Mouse (Mus musculus): ENCODE measurements around the gene Ap1s1. TPM values are rescaled to one million over a fixed set of nuclear protein-coding genes. Genes with fewer than 3 reads are reported as not detected.

Ap1s1 gene
- polyA plus RNA-seq, 1 experiment from 2014 or later = 136 TPM

- Histone ChIP-seq H3K4me2 (ENCODE audit: low read depth, low read length) (peak overlapping the region; percentile 16; the same call in 1 of the 2 replicates), H3K4me1 (ENCODE audit: control insufficient read depth, insufficient read depth, low read length) (no peaks in the 10 kb centered on the region), H3K27ac (replicated peaks; ENCODE audit: low read depth, low read length) (no peak overlapping the region), H3K9me3 (ENCODE audit: control insufficient read depth, low read length) (no peaks in the 10 kb centered on the region), H3K4me3 (ENCODE audit: low read depth, low read length) (no peak overlapping the region), H3K9ac (ENCODE audit: low read depth, low read length) (no peak overlapping the region), H3K36me3 (ENCODE audit: control insufficient read depth, insufficient read depth, low read length) (no peaks in the 10 kb centered on the region), H3K27me3 (replicated peaks; ENCODE audit: control insufficient read depth, insufficient read depth, low read length) (peaks cover 62% of the 10 kb centered on the region)
- DNase-seq (ENCODE audit: low spot score) = peak; percentile 52
- WGBS = under 1% methylated on average over 23 of the region's 23 CpGs
- peak; percentile 30; the same call in 1 of the 2 replicates for ATAC-seq (ENCODE audit: low read depth)
Observed at GRCm38 (mm10) chr5:137025132-137025531, 20.8 kb downstream of the Ap1s1 start.

- H3K36me3 ChIP-seq (ENCODE audit: control insufficient read depth, insufficient read depth, low read length) = no peaks in the 10 kb centered on the region
- no peak overlapping the region for H3K27ac ChIP-seq (replicated peaks; ENCODE audit: low read depth, low read length)
- DNase-seq (ENCODE audit: low spot score) (no peak), ATAC-seq (ENCODE audit: low read depth) (no peak)
- no peak overlapping the region for H3K4me2 ChIP-seq (ENCODE audit: low read depth, low read length)
- no peak overlapping the region for H3K4me3 ChIP-seq (ENCODE audit: low read depth, low read length)
- H3K4me1 ChIP-seq (ENCODE audit: control insufficient read depth, insufficient read depth, low read length) = no peaks in the 10 kb centered on the region
- H3K9ac ChIP-seq (ENCODE audit: low read depth, low read length) = no peak overlapping the region
- peaks cover 54% of the 10 kb centered on the region for H3K27me3 ChIP-seq (replicated peaks; ENCODE audit: control insufficient read depth, insufficient read depth, low read length)
- H3K9me3 ChIP-seq (ENCODE audit: control insufficient read depth, low read length) = no peaks in the 10 kb centered on the region
- WGBS = 50% methylated on average over 3 of the region's 3 CpGs
Observed at GRCm38 (mm10) chr5:137024318-137024717, 21.6 kb downstream of the Ap1s1 start.

- no peaks in the 10 kb centered on the region for H3K4me1 ChIP-seq (ENCODE audit: control insufficient read depth, insufficient read depth, low read length)
- ATAC-seq (ENCODE audit: low read depth) (no peak), DNase-seq (ENCODE audit: low spot score) (no peak)
- no peaks in the 10 kb centered on the region for H3K9me3 ChIP-seq (ENCODE audit: control insufficient read depth, low read length)
- H3K27me3 ChIP-seq (replicated peaks; ENCODE audit: control insufficient read depth, insufficient read depth, low read length) = no peaks in the 10 kb centered on the region
- H3K27ac ChIP-seq (replicated peaks; ENCODE audit: low read depth, low read length) = no peak overlapping the region
- H3K9ac ChIP-seq (ENCODE audit: low read depth, low read length) = no peak overlapping the region
- no peak overlapping the region for H3K4me3 ChIP-seq (ENCODE audit: low read depth, low read length)
- WGBS = 91% methylated on average over 3 of the region's 3 CpGs
- H3K4me2 ChIP-seq (ENCODE audit: low read depth, low read length) = no peak overlapping the region
- H3K36me3 ChIP-seq (ENCODE audit: control insufficient read depth, insufficient read depth, low read length) = no peaks in the 10 kb centered on the region
Observed at GRCm38 (mm10) chr5:137015913-137016312, 30.0 kb downstream of the Ap1s1 start.

- Histone ChIP-seq H3K36me3 (ENCODE audit: control insufficient read depth, insufficient read depth, low read length) (no peaks in the 10 kb centered on the region), H3K27me3 (replicated peaks; ENCODE audit: control insufficient read depth, insufficient read depth, low read length) (no peaks in the 10 kb centered on the region), H3K4me3 (ENCODE audit: low read depth, low read length) (no peak overlapping the region), H3K4me1 (ENCODE audit: control insufficient read depth, insufficient read depth, low read length) (no peaks in the 10 kb centered on the region), H3K9me3 (ENCODE audit: control insufficient read depth, low read length) (no peaks in the 10 kb centered on the region), H3K27ac (replicated peaks; ENCODE audit: low read depth, low read length) (no peak overlapping the region), H3K4me2 (ENCODE audit: low read depth, low read length) (no peak overlapping the region), H3K9ac (ENCODE audit: low read depth, low read length) (no peak overlapping the region)
- DNase-seq (ENCODE audit: low spot score) (no peak), ATAC-seq (ENCODE audit: low read depth) (no peak)
- 75% methylated on average over 15 of the region's 15 CpGs for WGBS
Observed at GRCm38 (mm10) chr5:137012401-137012950, 33.5 kb downstream of the Ap1s1 start.

- ATAC-seq (ENCODE audit: low read depth) = no peak
- 36% methylated on average over 3 of the region's 3 CpGs for WGBS
Observed at GRCm38 (mm10) chr5:137009988-137010387, 35.9 kb downstream of the Ap1s1 start.

GRCm38 (mm10) chr5:137007276-137007675 is 38.7 kb downstream of the Ap1s1 start:
- Histone ChIP-seq H3K9ac (ENCODE audit: low read depth, low read length) (no peak overlapping the region), H3K4me1 (ENCODE audit: control insufficient read depth, insufficient read depth, low read length) (no peaks in the 10 kb centered on the region), H3K4me2 (ENCODE audit: low read depth, low read length) (no peak overlapping the region), H3K4me3 (ENCODE audit: low read depth, low read length) (no peak overlapping the region), H3K27ac (replicated peaks; ENCODE audit: low read depth, low read length) (no peak overlapping the region), H3K9me3 (ENCODE audit: control insufficient read depth, low read length) (no peaks in the 10 kb centered on the region), H3K27me3 (replicated peaks; ENCODE audit: control insufficient read depth, insufficient read depth, low read length) (no peaks in the 10 kb centered on the region), H3K36me3 (ENCODE audit: control insufficient read depth, insufficient read depth, low read length) (no peaks in the 10 kb centered on the region)
- DNase-seq (ENCODE audit: low spot score) (no peak), ATAC-seq (ENCODE audit: low read depth) (no peak)
- WGBS = 55% methylated on average over 8 of the region's 8 CpGs

More at GRCm38 (mm10) chr5:137009988-137010387, 35.9 kb downstream of the Ap1s1 start:
- H3K4me2 ChIP-seq (ENCODE audit: low read depth, low read length) = no peak overlapping the region
- H3K9me3 ChIP-seq (ENCODE audit: control insufficient read depth, low read length) = no peaks in the 10 kb centered on the region
- no peaks in the 10 kb centered on the region for H3K4me1 ChIP-seq (ENCODE audit: control insufficient read depth, insufficient read depth, low read length)
- H3K27me3 ChIP-seq (replicated peaks; ENCODE audit: control insufficient read depth, insufficient read depth, low read length) = no peaks in the 10 kb centered on the region
- no peak overlapping the region for H3K4me3 ChIP-seq (ENCODE audit: low read depth, low read length)
- H3K9ac ChIP-seq (ENCODE audit: low read depth, low read length) = no peak overlapping the region
- DNase-seq (ENCODE audit: low spot score) = no peak
- no peaks in the 10 kb centered on the region for H3K36me3 ChIP-seq (ENCODE audit: control insufficient read depth, insufficient read depth, low read length)
- H3K27ac ChIP-seq (replicated peaks; ENCODE audit: low read depth, low read length) = no peak overlapping the region

GRCm38 (mm10) chr5:137000612-137001011 is 45.3 kb downstream of the Ap1s1 start:
- H3K4me1 ChIP-seq (ENCODE audit: control insufficient read depth, insufficient read depth, low read length) = no peaks in the 10 kb centered on the region
- no peak overlapping the region for H3K9ac ChIP-seq (ENCODE audit: low read depth, low read length)
- 0 out of 2 replicates have a peak overlapping the region, but pooled peaks have one; percentile 5 for H3K4me2 ChIP-seq (ENCODE audit: low read depth, low read length)
- ATAC-seq (ENCODE audit: low read depth) (no peak), DNase-seq (ENCODE audit: low spot score) (no peak)
- no peaks in the 10 kb centered on the region for H3K27me3 ChIP-seq (replicated peaks; ENCODE audit: control insufficient read depth, insufficient read depth, low read length)
- H3K36me3 ChIP-seq (ENCODE audit: control insufficient read depth, insufficient read depth, low read length) = peaks cover 8% of the 10 kb centered on the region; the same call in 1 of the 2 replicates
- H3K27ac ChIP-seq (replicated peaks; ENCODE audit: low read depth, low read length) = no peak overlapping the region
- no peak overlapping the region for H3K4me3 ChIP-seq (ENCODE audit: low read depth, low read length)
- 70% methylated on average over 2 of the region's 2 CpGs for WGBS
- H3K9me3 ChIP-seq (ENCODE audit: control insufficient read depth, low read length) = no peaks in the 10 kb centered on the region

- H3K4me3 ChIP-seq (ENCODE audit: low read depth, low read length) = no peak overlapping the region
- H3K36me3 ChIP-seq (ENCODE audit: control insufficient read depth, insufficient read depth, low read length) = peaks cover 19% of the 10 kb centered on the region
- H3K9ac ChIP-seq (ENCODE audit: low read depth, low read length) = no peak overlapping the region
- no peaks in the 10 kb centered on the region for H3K9me3 ChIP-seq (ENCODE audit: control insufficient read depth, low read length)
- DNase-seq (ENCODE audit: low spot score) (no peak), ATAC-seq (ENCODE audit: low read depth) (no peak)
- no peak overlapping the region for H3K4me2 ChIP-seq (ENCODE audit: low read depth, low read length)
- H3K27ac ChIP-seq (replicated peaks; ENCODE audit: low read depth, low read length) = no peak overlapping the region
- no peaks in the 10 kb centered on the region for H3K27me3 ChIP-seq (replicated peaks; ENCODE audit: control insufficient read depth, insufficient read depth, low read length)
- 83% methylated on average over 4 of the region's 5 CpGs for WGBS
- H3K4me1 ChIP-seq (ENCODE audit: control insufficient read depth, insufficient read depth, low read length) = no peaks in the 10 kb centered on the region
Observed at GRCm38 (mm10) chr5:136999449-136999848, 46.5 kb downstream of the Ap1s1 start.

- no peaks in the 10 kb centered on the region for H3K9me3 ChIP-seq (ENCODE audit: control insufficient read depth, low read length)
Observed at GRCm38 (mm10) chr5:136989801-136990200, 56.1 kb downstream of the Ap1s1 start.

More at GRCm38 (mm10) chr5:136989801-136990200, 56.1 kb downstream of the Ap1s1 start:
- H3K4me3 ChIP-seq (ENCODE audit: low read depth, low read length) = no peak overlapping the region
- peaks cover 13% of the 10 kb centered on the region for H3K4me1 ChIP-seq (ENCODE audit: control insufficient read depth, insufficient read depth, low read length)
- H3K9ac ChIP-seq (ENCODE audit: low read depth, low read length) = no peak overlapping the region
- WGBS = 85% methylated on average over 5 of the region's 6 CpGs
- DNase-seq (ENCODE audit: low spot score) = no peak
- H3K36me3 ChIP-seq (ENCODE audit: control insufficient read depth, insufficient read depth, low read length) = peaks cover 60% of the 10 kb centered on the region
- H3K4me2 ChIP-seq (ENCODE audit: low read depth, low read length) = no peak overlapping the region
- no peaks in the 10 kb centered on the region for H3K27me3 ChIP-seq (replicated peaks; ENCODE audit: control insufficient read depth, insufficient read depth, low read length)
- H3K27ac ChIP-seq (replicated peaks; ENCODE audit: low read depth, low read length) = no peak overlapping the region
- ATAC-seq (ENCODE audit: low read depth) = no peak
